In the genomic region with DNA sequence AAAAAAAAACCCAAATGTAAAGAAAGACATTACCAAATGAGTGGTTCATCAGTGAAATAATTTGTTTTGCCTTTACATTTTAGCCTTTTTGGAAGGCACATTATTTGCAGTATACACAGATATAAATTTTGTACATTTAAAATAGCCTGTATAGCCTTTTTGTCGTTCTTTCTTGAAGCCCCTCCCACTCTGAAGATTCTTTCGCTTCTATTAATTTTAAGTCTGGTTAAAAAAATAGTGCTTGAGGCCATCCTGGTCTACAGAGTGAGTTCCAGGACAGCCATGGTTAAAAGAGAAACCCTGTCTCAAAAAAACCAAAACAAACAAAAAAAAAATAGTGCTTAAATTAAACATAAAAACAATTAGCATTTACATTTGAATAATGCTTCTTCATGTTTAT, we compare ENCODE assay signal across 8 mouse cellular contexts. TPM values are rescaled to one million over a fixed set of nuclear protein-coding genes. Genes with fewer than 3 reads are reported as not detected.
A peak's percentile ranks its signal among the peaks of the same experiment; 100 is the strongest.
DNase-seq lines count a peak whose midpoint lies in the region; ATAC-seq and TF ChIP-seq lines count a peak whose summit lies in the region.

No protein-coding gene starts in this region.

- no peak for ATAC-seq in liver, embryonic 12.5 days
- no peak for ATAC-seq in cerebellum, adult (ENCODE audit: insufficient number of reproducible peaks, low FRiP score, low TSS enrichment)

- 11% methylated on average over 2 of the region's 2 CpGs for WGBS in heart, adult 2 months
- 44% methylated on average over 2 of the region's 2 CpGs for WGBS in forebrain, embryonic 10.5 days
- 11% methylated on average over 2 of the region's 2 CpGs for WGBS in liver, embryonic 12.5 days (ENCODE audit: insufficient replicate concordance)

- no peak for TF ChIP-seq EP300 in heart, adult 2 months (IDR thresholded peaks at IDR 0.05; ENCODE audit: insufficient read depth, low read depth, low read length)

- H3K9ac ChIP-seq in heart, adult 2 months (ENCODE audit: low read depth, low read length) = no peak overlapping the region
- peak overlapping the region; percentile 92 for H3K9ac ChIP-seq in liver, embryonic 12.5 days

- H3K4me2 ChIP-seq in liver, embryonic 12.5 days = peak overlapping the region; percentile 77

- H3K4me1 ChIP-seq in heart, adult 2 months (ENCODE audit: control insufficient read depth, insufficient read depth, low read length) = peaks cover 9% of the 10 kb centered on the region
- H3K4me1 ChIP-seq in forebrain, embryonic 10.5 days = peaks cover 25% of the 10 kb centered on the region
- peaks cover 57% of the 10 kb centered on the region for H3K4me1 ChIP-seq in liver, embryonic 12.5 days

- no peaks in the 10 kb centered on the region for H3K36me3 ChIP-seq in heart, adult 2 months (ENCODE audit: control insufficient read depth, insufficient read depth, low read length)
- H3K36me3 ChIP-seq in forebrain, embryonic 10.5 days (replicated peaks) = no peaks in the 10 kb centered on the region
- H3K36me3 ChIP-seq in liver, embryonic 12.5 days = no peaks in the 10 kb centered on the region

- no peak for TF ChIP-seq POLR2A in heart, adult 2 months (IDR thresholded peaks at IDR 0.05; ENCODE audit: insufficient read depth, low read depth, low read length)

- H3K4me3 ChIP-seq in heart, adult 2 months = peak overlapping the region; percentile 67
- H3K4me3 ChIP-seq in forebrain, embryonic 10.5 days = peak overlapping the region; percentile 73
- peak overlapping the region; percentile 84 for H3K4me3 ChIP-seq in liver, embryonic 12.5 days

- no peaks in the 10 kb centered on the region for H3K79me2 ChIP-seq in heart, adult 2 months (replicated peaks; ENCODE audit: control insufficient read depth, insufficient read depth, low read length)

- no peaks in the 10 kb centered on the region for H3K9me3 ChIP-seq in forebrain, embryonic 10.5 days
- no peaks in the 10 kb centered on the region for H3K9me3 ChIP-seq in liver, embryonic 12.5 days (replicated peaks)

- H3K27ac ChIP-seq in heart, adult 2 months = peak overlapping the region; percentile 99
- peak overlapping the region; percentile 94 for H3K27ac ChIP-seq in forebrain, embryonic 10.5 days
- H3K27ac ChIP-seq in liver, embryonic 12.5 days = peak overlapping the region; percentile 99

- no peak for DNase-seq in heart, adult 2 months
- DNase-seq in heart, postnatal 25 days (ENCODE audit: low spot score) = no peak
- DNase-seq in 3T3-L1 (ENCODE audit: low read depth, low spot score) = peak; percentile 50
- no peak for DNase-seq in forebrain, embryonic 10.5 days (ENCODE audit: extremely low spot score, low spot score)
- DNase-seq in gastrocnemius, postnatal 4 days (ENCODE audit: low spot score in 2 of 2) = no peak
- DNase-seq in yolk sac, embryonic 10.5 days (ENCODE audit: low spot score) = no peak

- intact Hi-C loops in heart, adult 2 months (cut with DNase I) = no loop called here
- intact Hi-C loops in heart, postnatal 25 days (cut with DNase I) = loop anchor here (5.0 kb wide), 1 partner anchor 172 kb away; no protein-coding TSS in a partner anchor

- no peak for TF ChIP-seq CTCF in heart, adult 2 months (IDR thresholded peaks at IDR 0.05)

- H3K27me3 ChIP-seq in heart, adult 2 months (ENCODE audit: control insufficient read depth, insufficient read depth, low read length) = no peaks in the 10 kb centered on the region
- H3K27me3 ChIP-seq in forebrain, embryonic 10.5 days (ENCODE audit: poor library complexity, severe bottlenecking) = no peaks in the 10 kb centered on the region
- H3K27me3 ChIP-seq in liver, embryonic 12.5 days (replicated peaks) = no peaks in the 10 kb centered on the region

RNA-seq across cellular contexts. Expression of a gene that starts 14.8 kb away (rescaled TPM):
- total RNA-seq in heart, adult 2 months (2021) = under 1 TPM in 1 of 2 experiments, not detected in 1; 0.18 TPM
- polyA plus RNA-seq in heart, adult 2 months (2012; rRNA removed) = 0.06 and 0.18 TPM in 2 replicates
- total RNA-seq in heart, postnatal 25 days (2021) = under 1 TPM in 1 of 2 experiments, not detected in 1; 0.16 TPM
- polyA plus RNA-seq in forebrain, embryonic 10.5 days (2016; fragmentation: Nextera tagmentation; extraction: Ambion mirVana) = not detected in 2 replicates
- 0.06 TPM in 1 of 2 replicates, not detected in the other for polyA plus RNA-seq in liver, embryonic 12.5 days (2016; fragmentation: Nextera tagmentation; extraction: Ambion mirVana)
- total RNA-seq in gastrocnemius, postnatal 4 days (2021) = not detected

RNA-seq across cellular contexts. Expression of a gene that starts 32.0 kb away (rescaled TPM):
- 10 to 100 TPM; 43.0 to 44.0 TPM for total RNA-seq in heart, adult 2 months (2021)
- 11.6 and 18.0 TPM in 2 replicates for polyA plus RNA-seq in heart, adult 2 months (2012; rRNA removed)
- 10 to 100 TPM; 38.4 to 45.5 TPM for total RNA-seq in heart, postnatal 25 days (2021)
- polyA plus RNA-seq in forebrain, embryonic 10.5 days (2016; fragmentation: Nextera tagmentation; extraction: Ambion mirVana) = 9.9 and 12.0 TPM in 2 replicates
- polyA plus RNA-seq in liver, embryonic 12.5 days (2016; fragmentation: Nextera tagmentation; extraction: Ambion mirVana) = 11.6 and 11.9 TPM in 2 replicates
- 10 to 100 TPM; 50.8 to 50.9 TPM for total RNA-seq in gastrocnemius, postnatal 4 days (2021)
